8 mouse cellular contexts compared by ENCODE assay signal in genomic region chr11:106918901-106919300, GRCm38 (mm10). TPM values are rescaled to one million over a fixed set of nuclear protein-coding genes. Genes with fewer than 3 reads are reported as not detected.
DNase-seq lines count a peak whose midpoint lies in the region; ATAC-seq and TF ChIP-seq lines count a peak whose summit lies in the region.

No protein-coding gene starts in this region.

- H3K9ac ChIP-seq in kidney, embryonic 16.5 days (replicated peaks; ENCODE audit: low read length) = peak overlapping the region; percentile 95
- H3K9ac ChIP-seq in hindbrain, embryonic 16.5 days (ENCODE audit: low read depth, low read length) = peak overlapping the region; percentile 90; the same call in 1 of the 2 replicates
- H3K9ac ChIP-seq in midbrain, embryonic 15.5 days = peak overlapping the region; percentile 95

- no peaks in the 10 kb centered on the region for H3K36me3 ChIP-seq in kidney, embryonic 16.5 days (ENCODE audit: insufficient read depth, low read length)
- no peaks in the 10 kb centered on the region for H3K36me3 ChIP-seq in hindbrain, embryonic 16.5 days (ENCODE audit: control insufficient read depth, insufficient read depth, low read length)
- H3K36me3 ChIP-seq in midbrain, embryonic 15.5 days (replicated peaks) = no peaks in the 10 kb centered on the region

- WGBS in kidney, embryonic 16.5 days = 25% methylated on average over 8 of the region's 8 CpGs
- 15% methylated on average over 8 of the region's 8 CpGs for WGBS in hindbrain, embryonic 16.5 days
- WGBS in midbrain, embryonic 15.5 days = 19% methylated on average over 8 of the region's 8 CpGs

- peaks cover 24% of the 10 kb centered on the region for H3K4me1 ChIP-seq in kidney, embryonic 16.5 days (ENCODE audit: insufficient read depth, low read length)
- H3K4me1 ChIP-seq in cortical plate, adult 2 months (ENCODE audit: control insufficient read depth, insufficient read depth, low read length) = no peaks in the 10 kb centered on the region
- peaks cover 12% of the 10 kb centered on the region for H3K4me1 ChIP-seq in hindbrain, embryonic 16.5 days (ENCODE audit: control insufficient read depth, insufficient read depth, low read depth, low read length)
- peaks cover 29% of the 10 kb centered on the region for H3K4me1 ChIP-seq in midbrain, embryonic 15.5 days

- no peaks in the 10 kb centered on the region for H3K27me3 ChIP-seq in kidney, embryonic 16.5 days (ENCODE audit: insufficient read depth, low read length)
- H3K27me3 ChIP-seq in hindbrain, embryonic 16.5 days (replicated peaks; ENCODE audit: control insufficient read depth, insufficient read depth, low read length) = no peaks in the 10 kb centered on the region
- no peaks in the 10 kb centered on the region for H3K27me3 ChIP-seq in midbrain, embryonic 15.5 days (replicated peaks)

- TF ChIP-seq CTCF in cortical plate, adult 2 months (IDR thresholded peaks at IDR 0.05; ENCODE audit: extremely low read depth, insufficient read depth, low read length) = no peak

- no peaks in the 10 kb centered on the region for H3K9me3 ChIP-seq in kidney, embryonic 16.5 days (ENCODE audit: low read length)
- H3K9me3 ChIP-seq in hindbrain, embryonic 16.5 days (ENCODE audit: control insufficient read depth, low read length) = no peaks in the 10 kb centered on the region
- no peaks in the 10 kb centered on the region for H3K9me3 ChIP-seq in midbrain, embryonic 15.5 days

- TF ChIP-seq POLR2A in cortical plate, adult 2 months (IDR thresholded peaks at IDR 0.05; ENCODE audit: extremely low read depth, insufficient read depth, low read length) = no peak

- no peak for ATAC-seq in kidney, embryonic 16.5 days (ENCODE audit: low FRiP score, low TSS enrichment)
- ATAC-seq in hindbrain, embryonic 16.5 days = no peak
- ATAC-seq in midbrain, embryonic 15.5 days (replicated peaks) = no peak
- no peak for ATAC-seq in erythroid progenitor cell, adult 5-6 weeks (replicated peaks; ENCODE audit: low FRiP score, poor library complexity, severe bottlenecking)

- no peak for DNase-seq in kidney, postnatal 36 days
- DNase-seq in thymus, postnatal 36 days = no peak
- no peak for DNase-seq in adrenal gland, adult 8-10 months

- peak overlapping the region; percentile 85 for H3K4me2 ChIP-seq in kidney, embryonic 16.5 days (replicated peaks; ENCODE audit: low read depth, low read length)
- H3K4me2 ChIP-seq in hindbrain, embryonic 16.5 days (ENCODE audit: low read length) = peak overlapping the region; percentile 83
- H3K4me2 ChIP-seq in midbrain, embryonic 15.5 days = peak overlapping the region; percentile 90

- H3K27ac ChIP-seq in kidney, embryonic 16.5 days (ENCODE audit: low read length) = peak overlapping the region; percentile 96; the same call in 1 of the 2 replicates
- H3K27ac ChIP-seq in cortical plate, adult 2 months (ENCODE audit: insufficient read depth, low read length) = no peak overlapping the region
- no peak overlapping the region for H3K27ac ChIP-seq in hindbrain, embryonic 16.5 days (ENCODE audit: low read depth, low read length)
- no peak overlapping the region for H3K27ac ChIP-seq in midbrain, embryonic 15.5 days

- H3K4me3 ChIP-seq in kidney, embryonic 16.5 days (ENCODE audit: low read length) = peak overlapping the region; percentile 88
- peak overlapping the region; percentile 71; the same call in 1 of the 2 replicates for H3K4me3 ChIP-seq in cortical plate, adult 2 months (ENCODE audit: insufficient read depth, low read length)
- H3K4me3 ChIP-seq in hindbrain, embryonic 16.5 days (ENCODE audit: low read length) = peak overlapping the region; percentile 94
- peak overlapping the region; percentile 91 for H3K4me3 ChIP-seq in midbrain, embryonic 15.5 days

RNA-seq across cellular contexts. Expression of gene Smurf2, which starts 1.6 kb away (rescaled TPM):
- polyA plus RNA-seq in kidney, embryonic 16.5 days (2015; fragmentation: Nextera tagmentation; extraction: Ambion mirVana) = 11.9 and 13.7 TPM in 2 replicates
- 13.7 and 13.8 TPM in 2 replicates for polyA plus RNA-seq in cortical plate, adult 2 months (2012; rRNA removed)
- polyA plus RNA-seq in hindbrain, embryonic 16.5 days (2015; fragmentation: Nextera tagmentation; extraction: Ambion mirVana) = 9.6 and 10.6 TPM in 2 replicates
- polyA plus RNA-seq in midbrain, embryonic 15.5 days (2015; fragmentation: Nextera tagmentation; extraction: Ambion mirVana) = 14.0 and 15.1 TPM in 2 replicates
- 7.9 and 9.2 TPM in 2 replicates for total RNA-seq in erythroid progenitor cell, adult 5-6 weeks (2015; ENCODE audit: low replicate concordance)
- 8.5 and 14.2 TPM in 2 replicates for total RNA-seq in erythroid progenitor cell, adult 5-6 weeks (2017; ENCODE audit: low replicate concordance)
- total RNA-seq in adrenal gland, adult 8-10 months (2022) = 10 to 100 TPM; 27.3 to 39.8 (median 36.8) TPM
